Mouse (Mus musculus) liver, embryonic 14.5 days (tissue): ENCODE measurements at regions not wholly inside any gene's neighbourhood (a gene's known extent, or its start where the extent isn't known, plus 50 kb on each side); places are given as distances from the start of the nearest gene placed in this dataset.

ENCODE experiments used
- ATAC-seq: fragments of 200-750 bp; cut with Nextera tagmentation; 2 replicates; pipeline ENCODE4 v1.8.0; 2017; ENCODE audit warnings: moderate number of reproducible peaks, mild to moderate bottlenecking, moderate library complexity; ENCODE audit not compliant: insufficient read depth
- DNase-seq, 3 experiments: peaks; one replicate each; pipeline ENCODE4 v3.0.0-alpha.2; 2012 to 2013; ENCODE audit warnings: low read depth in 3 of 3, low spot score in 3 of 3
- H3K27ac ChIP-seq: fragments of 300-500 bp; sonication (generic); 2 replicates; pipeline ENCODE4 v1.5.1; 2014; ENCODE audit warnings: moderate library complexity, mild to moderate bottlenecking, control low read depth, inconsistent platforms
- H3K27me3 ChIP-seq: fragments of 300-500 bp; sonication (generic); 2 replicates; pipeline ENCODE4 v1.6.1; 2014; ENCODE audit warnings: mild to moderate bottlenecking, low read length, moderate library complexity; ENCODE audit not compliant: control insufficient read depth, insufficient read depth
- H3K36me3 ChIP-seq: fragments of 300-500 bp; sonication (generic); replicated peaks from 2 replicates; pipeline ENCODE4 v1.6.1; 2014; ENCODE audit warnings: low read depth; ENCODE audit not compliant: control insufficient read depth, insufficient read depth
- H3K4me1 ChIP-seq, 2 experiments: fragments of 200-500 bp in 1 of 2; fragments of 300-500 bp in 1 of 2; sonication (generic) in 1 of 2; replicated peaks; 2 replicates each; pipeline ENCODE4 v1.6.1; 2012 to 2014; ENCODE audit warnings: antibody characterized with exemption in 1 of 2, inconsistent platforms in 1 of 2, low read length in 1 of 2; ENCODE audit not compliant: control insufficient read depth in 2 of 2, insufficient read depth in 2 of 2
- H3K4me2 ChIP-seq: fragments of 300-500 bp; sonication (generic); 2 replicates; pipeline ENCODE4 v1.6.1; 2014; ENCODE audit warnings: low read depth, mild to moderate bottlenecking, control low read depth, moderate library complexity
- H3K4me3 ChIP-seq, 2 experiments: fragments of 200-500 bp in 1 of 2; fragments of 300-500 bp in 1 of 2; sonication (generic) in 1 of 2; 2 replicates each; pipeline ENCODE4 v1.5.1; 2012 to 2014; ENCODE audit warnings: low read depth in 2 of 2, low read length in 2 of 2, mild to moderate bottlenecking in 2 of 2, control low read depth in 1 of 2, inconsistent platforms in 1 of 2, moderate library complexity in 1 of 2; ENCODE audit not compliant: insufficient read depth in 1 of 2
- H3K9ac ChIP-seq: fragments of 300-500 bp; sonication (generic); replicated peaks from 2 replicates; pipeline ENCODE4 v1.6.1; 2014; ENCODE audit warnings: mild to moderate bottlenecking, control low read depth, moderate library complexity
- H3K9me3 ChIP-seq: fragments of 300-500 bp; sonication (generic); 2 replicates; pipeline ENCODE4 v1.6.1; 2016; ENCODE audit warnings: low read length, mixed read lengths; ENCODE audit not compliant: control insufficient read depth
- CTCF ChIP-seq: IDR thresholded peaks from 2 replicates; pipeline ENCODE4 v1.5.1; 2016; ENCODE audit warnings: antibody characterized with exemption, low read depth, control low read depth
- EP300 ChIP-seq: IDR thresholded peaks from 2 replicates; pipeline ENCODE4 v1.6.1; 2016; ENCODE audit warnings: antibody characterized with exemption, low read depth
- WGBS: fragments of 180-500 bp; shearing (Covaris S2); extraction: QIAGEN DNeasy Blood & Tissue Kit; methylation state at CpG from one replicate; pipeline ENCODE4 v1.1.7; 2014; ENCODE audit not compliant: insufficient replicate concordance; 5-methylcytosine and 5-hydroxymethylcytosine counted together

- 40% methylated on average over 3 of the region's 3 CpGs for WGBS
Observed at GRCm38 (mm10) chr13:44024612-44025011, 240.0 kb downstream of the Cd83 start.

GRCm38 (mm10) chr13:44026321-44027255 is 242.0 kb downstream of the Cd83 start:
- Histone ChIP-seq H3K9me3 (no peaks in the 10 kb centered on the region), H3K27ac (no peak overlapping the region), H3K4me3 (no peak overlapping the region), H3K4me1 (peaks cover 0 to 2% of the 10 kb centered on the region in 2 experiments; a peak in 2 of 4 replicates), H3K4me2 (no peak overlapping the region), H3K36me3 (no peaks in the 10 kb centered on the region), H3K9ac (no peak overlapping the region), H3K27me3 (no peaks in the 10 kb centered on the region)
- DNase-seq (no peak), ATAC-seq (no peak)
- TF ChIP-seq EP300 (no peak), CTCF (no peak)
- 34% methylated on average over 26 of the region's 26 CpGs for WGBS

More at GRCm38 (mm10) chr13:44024612-44025011, 240.0 kb downstream of the Cd83 start:
- no peak overlapping the region for H3K27ac ChIP-seq
- no peak for DNase-seq
- no peak for ATAC-seq
- H3K4me3 ChIP-seq: no peak overlapping the region
- no peaks in the 10 kb centered on the region for H3K9me3 ChIP-seq
- no peak overlapping the region for H3K4me2 ChIP-seq
- H3K4me1 ChIP-seq: peaks cover 0 to 2% of the 10 kb centered on the region in 2 experiments; a peak in 2 of 4 replicates
- TF ChIP-seq CTCF (no peak), EP300 (no peak)
- no peaks in the 10 kb centered on the region for H3K36me3 ChIP-seq
- H3K9ac ChIP-seq: no peak overlapping the region
- H3K27me3 ChIP-seq: no peaks in the 10 kb centered on the region

GRCm38 (mm10) chr13:44028081-44028480 is 243.5 kb downstream of the Cd83 start:
- Histone ChIP-seq H3K4me2 (no peak overlapping the region), H3K9me3 (no peaks in the 10 kb centered on the region), H3K27ac (no peak overlapping the region), H3K36me3 (no peaks in the 10 kb centered on the region), H3K4me1 (peaks cover 0 to 2% of the 10 kb centered on the region in 2 experiments; a peak in 2 of 4 replicates), H3K4me3 (no peak overlapping the region), H3K27me3 (no peaks in the 10 kb centered on the region), H3K9ac (no peak overlapping the region)
- ATAC-seq (no peak), DNase-seq (no peak)
- WGBS: 68% methylated on average over 6 of the region's 6 CpGs
- TF ChIP-seq EP300 (no peak), CTCF (no peak)

- H3K4me2 ChIP-seq: no peak overlapping the region
- TF ChIP-seq EP300 (no peak), CTCF (no peak)
- no peak overlapping the region for H3K27ac ChIP-seq
- WGBS: 11% methylated on average over 5 of the region's 5 CpGs
- DNase-seq (no peak), ATAC-seq (no peak)
- H3K9me3 ChIP-seq: no peaks in the 10 kb centered on the region
- H3K36me3 ChIP-seq: no peaks in the 10 kb centered on the region
- H3K9ac ChIP-seq: no peak overlapping the region
- no peak overlapping the region for H3K4me3 ChIP-seq
- H3K27me3 ChIP-seq: no peaks in the 10 kb centered on the region
- peaks cover 0 to 2% of the 10 kb centered on the region in 2 experiments; a peak in 2 of 4 replicates for H3K4me1 ChIP-seq
Observed at GRCm38 (mm10) chr13:44030590-44030989, 246.0 kb downstream of the Cd83 start.

GRCm38 (mm10) chr13:44037774-44038294 is 253.3 kb downstream of the Cd83 start:
- DNase-seq (no peak), ATAC-seq (no peak)
- 68% methylated on average over 8 of the region's 8 CpGs for WGBS
- Histone ChIP-seq H3K36me3 (no peaks in the 10 kb centered on the region), H3K27ac (no peak overlapping the region), H3K27me3 (no peaks in the 10 kb centered on the region), H3K9ac (no peak overlapping the region), H3K4me2 (no peak overlapping the region), H3K4me1 (no peaks in the 10 kb centered on the region), H3K9me3 (no peaks in the 10 kb centered on the region), H3K4me3 (no peak overlapping the region)
- TF ChIP-seq EP300 (no peak), CTCF (no peak)
